Mouse (Mus musculus) stomach, adult 2 months (tissue): Measurements from ENCODE around the gene Gimap7. TPM values are rescaled to one million over a fixed set of nuclear protein-coding genes. Genes with fewer than 3 reads are reported as not detected.

Experiments
- polyA plus RNA-seq: library from polyadenylated mRNA; depleted of rRNA; stranded (reverse); fragments of >200 nt; gene quantifications from 2 replicates; pipeline ENCODE4 v1.2.3, GENCODE M21; 2012; rRNA removed

The Gimap7 gene
- 0.05 TPM in 1 of 2 replicates, not detected in the other for polyA plus RNA-seq

DNA sequence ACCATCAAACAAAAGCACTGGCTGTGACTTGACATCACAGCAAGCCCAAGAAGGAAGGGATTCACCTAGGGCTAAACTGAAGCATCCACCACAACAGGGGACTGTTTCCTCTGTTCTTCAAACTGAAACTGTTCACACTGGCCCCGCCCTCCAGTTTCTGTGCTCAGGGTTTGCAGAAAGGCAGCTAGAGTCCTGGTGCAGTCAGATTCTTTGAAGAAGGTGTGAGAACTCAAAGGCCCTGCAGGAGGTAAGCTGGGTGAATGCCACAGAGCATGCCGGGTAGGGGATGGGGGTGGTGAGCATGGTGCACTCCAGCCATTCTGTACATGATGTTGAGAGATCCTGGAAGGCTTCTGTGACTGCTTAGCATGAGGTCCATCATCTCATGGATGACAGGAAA lies at the start of gene Gimap7, which contains the start of gene Gm28053:
TSS of gene Gimap7 (plus strand) at position 167 of the 400 bp plus-strand sequence.
TSS of gene Gm28053 (plus strand) at position 153 of the 400 bp plus-strand sequence.

GRCm38 (mm10) chr6:48675931-48676859 lies 42.2 kb upstream of the Gimap7 start, which contains the start of gene Gimap9:
Gene Gimap9 (plus strand): TSS chr6:48676129.

DNA sequence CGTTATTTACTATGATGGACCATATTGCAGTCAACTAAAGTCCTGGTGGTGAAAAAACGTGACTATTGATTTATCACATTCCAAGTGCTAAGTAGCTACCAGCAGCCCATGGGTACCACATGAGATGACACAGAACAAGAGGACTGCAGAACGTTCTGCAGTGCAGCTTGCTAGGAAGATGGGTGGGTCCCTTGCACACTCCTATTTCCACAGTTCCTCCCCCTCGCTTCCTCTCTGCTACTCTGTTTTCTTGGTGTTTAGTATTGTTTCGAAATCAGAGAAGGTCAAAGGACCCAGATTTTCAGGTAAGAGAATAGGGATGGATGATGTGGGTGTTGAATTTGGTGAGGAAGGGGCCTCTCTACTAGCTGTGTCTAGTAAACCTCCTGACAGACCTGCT lies 34.1 kb upstream of the Gimap7 start, which contains the start of gene Gimap4:
TSS of gene Gimap4 (plus strand) at position 231 of the 400 bp plus-strand sequence.

GRCm38 (mm10) chr6:48738961-48739779 lies 20.7 kb downstream of the Gimap7 start, which contains the start of gene Gimap1:
Gene Gimap1 (plus strand): TSS chr6:48739054.

GRCm38 (mm10) chr6:48745959-48746889 lies 27.8 kb downstream of the Gimap7 start, which contains the start of gene Gimap5:
Gene Gimap5 (plus strand): TSS chr6:48746197.

GRCm38 (mm10) chr6:48770696-48771095 lies 52.3 kb downstream of the Gimap7 start, which contains the start of gene Gimap3:
Gene Gimap3 (minus strand): TSS chr6:48770851.

Other genes starting within 250 kb of the Gimap7 start
- gene Atp6v0e2, start 181.0 kb upstream of the Gimap7 start, polyA plus RNA-seq: 13.9 and 14.1 TPM in 2 replicates
- gene Lrrc61, start 163.8 kb upstream of the Gimap7 start, polyA plus RNA-seq: 6.2 and 7.2 TPM in 2 replicates
- gene Rarres2, start 145.8 kb upstream of the Gimap7 start, polyA plus RNA-seq: 46.6 and 47.3 TPM in 2 replicates
- not detected in 2 replicates for gene Gm45021, start 129.0 kb upstream of the Gimap7 start, polyA plus RNA-seq
- 13.2 and 15.6 TPM in 2 replicates for gene Repin1, start 124.7 kb upstream of the Gimap7 start, polyA plus RNA-seq
- gene Gm44965, start 124.7 kb upstream of the Gimap7 start, polyA plus RNA-seq: not detected in 2 replicates
- gene Zfp775, start 116.6 kb upstream of the Gimap7 start, polyA plus RNA-seq: 2.3 and 3.2 TPM in 2 replicates
- gene AI854703, start 91.9 kb upstream of the Gimap7 start, polyA plus RNA-seq: 0.71 and 0.78 TPM in 2 replicates
- 0.26 and 0.52 TPM in 2 replicates for gene Gimap8, start 71.4 kb upstream of the Gimap7 start, polyA plus RNA-seq
- gene Gimap9, start 42.5 kb upstream of the Gimap7 start, polyA plus RNA-seq: 0.23 TPM in 1 of 2 replicates, not detected in the other
- gene Gimap4, start 34.1 kb upstream of the Gimap7 start, polyA plus RNA-seq: 0.98 and 1.2 TPM in 2 replicates
- gene Gimap6, start 10.4 kb upstream of the Gimap7 start, polyA plus RNA-seq: 0.57 and 1.1 TPM in 2 replicates
- not detected in 2 replicates for gene Gm28053, start within 50 bp of the Gimap7 start, polyA plus RNA-seq
- gene Gimap1, start 20.4 kb downstream of the Gimap7 start, polyA plus RNA-seq: 1.3 and 3.6 TPM in 2 replicates
- gene Gimap5, start 27.6 kb downstream of the Gimap7 start, polyA plus RNA-seq: 0.89 and 1.6 TPM in 2 replicates
- 0.25 and 0.55 TPM in 2 replicates for gene Gimap3, start 52.2 kb downstream of the Gimap7 start, polyA plus RNA-seq
- gene Tmem176a, start 122.3 kb downstream of the Gimap7 start, polyA plus RNA-seq: 59.3 and 80.5 TPM in 2 replicates
- gene Tmem176b, start 122.9 kb downstream of the Gimap7 start, polyA plus RNA-seq: 108 and 110 TPM in 2 replicates
- 0.11 and 0.17 TPM in 2 replicates for gene Aoc1, start 154.3 kb downstream of the Gimap7 start, polyA plus RNA-seq
- gene 1600015I10Rik, start 211.3 kb downstream of the Gimap7 start, polyA plus RNA-seq: not detected in 2 replicates